Mouse (Mus musculus): ENCODE measurements around the gene Bcor.

- no peak for TF ChIP-seq MAX (IDR thresholded peaks at IDR 0.05; ENCODE audit: low read depth)
- no peak for TF ChIP-seq CEBPB (IDR thresholded peaks at IDR 0.05; ENCODE audit: insufficient read depth, poor library complexity, severe bottlenecking)
- TF ChIP-seq USF1 (IDR thresholded peaks at IDR 0.05; ENCODE audit: low read depth): no peak
- TF ChIP-seq POLR2A (IDR thresholded peaks at IDR 0.05; ENCODE audit: insufficient read length, low read depth): no peak
- no peak for TF ChIP-seq TCF12 (IDR thresholded peaks at IDR 0.05; ENCODE audit: insufficient read depth, poor library complexity, severe bottlenecking)
- TF ChIP-seq POLR2AphosphoS2 (IDR thresholded peaks at IDR 0.05; ENCODE audit: insufficient read length, low read depth): no peak
Observed at GRCm38 (mm10) chrX:12079309-12080094, 80.7 kb downstream of the Bcor start.

Measured in myocyte (in vitro differentiated cells).